Mouse (Mus musculus) heart, adult 8-10 months (tissue): ENCODE data around the gene Slc39a11. TPM values are rescaled to one million over a fixed set of nuclear protein-coding genes. Genes with fewer than 3 reads are reported as not detected.
"Not testable (repeated sequence)": the region's sequence is repeated elsewhere in the genome, so short reads cannot be mapped to it uniquely, and the experiment has no call there.

ENCODE experiments used
- DNase-seq: peaks from one replicate; pipeline ENCODE4 v3.0.0; 2022; ENCODE audit warnings: low spot score
- total RNA-seq, 4 experiments: library from RNA; stranded (reverse); gene quantifications; 2 replicates each; pipeline ENCODE4 v1.2.4; 2022

Gene Slc39a11
- total RNA-seq, 4 experiments from 2014 or later, result 2.8 to 4.4 (median 4.0) TPM

- no peak for DNase-seq
These were observed 52.2 kb downstream of the Slc39a11 start for GRCm38 (mm10) chr11:113597632-113598031.

GRCm38 (mm10) chr11:113595144-113595543 is 54.7 kb downstream of the Slc39a11 start:
- DNase-seq, result no peak

GRCm38 (mm10) chr11:113588936-113589335 is 60.9 kb downstream of the Slc39a11 start:
- DNase-seq, result no peak

DNA sequence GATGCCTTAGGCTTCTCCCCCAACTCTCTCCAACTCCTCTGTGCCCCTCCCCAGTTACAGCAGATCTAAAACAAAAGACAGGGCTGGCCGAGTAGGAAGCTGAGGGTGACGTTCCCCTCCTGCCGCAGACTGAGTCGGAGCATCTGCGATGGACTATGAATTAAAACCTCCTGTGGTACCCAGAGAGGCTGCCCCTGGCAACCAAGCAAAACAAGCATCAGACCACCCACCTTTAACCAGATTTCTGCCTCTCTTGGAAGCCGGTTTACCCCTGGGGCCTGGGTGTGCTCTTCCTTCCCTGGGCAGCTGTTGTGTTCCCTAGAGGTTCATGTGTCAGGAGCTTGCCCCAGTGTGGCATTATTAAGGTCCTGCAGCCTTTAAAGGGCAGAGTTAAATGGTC is 63.5 kb downstream of the Slc39a11 start:
- DNase-seq, result no peak

DNA sequence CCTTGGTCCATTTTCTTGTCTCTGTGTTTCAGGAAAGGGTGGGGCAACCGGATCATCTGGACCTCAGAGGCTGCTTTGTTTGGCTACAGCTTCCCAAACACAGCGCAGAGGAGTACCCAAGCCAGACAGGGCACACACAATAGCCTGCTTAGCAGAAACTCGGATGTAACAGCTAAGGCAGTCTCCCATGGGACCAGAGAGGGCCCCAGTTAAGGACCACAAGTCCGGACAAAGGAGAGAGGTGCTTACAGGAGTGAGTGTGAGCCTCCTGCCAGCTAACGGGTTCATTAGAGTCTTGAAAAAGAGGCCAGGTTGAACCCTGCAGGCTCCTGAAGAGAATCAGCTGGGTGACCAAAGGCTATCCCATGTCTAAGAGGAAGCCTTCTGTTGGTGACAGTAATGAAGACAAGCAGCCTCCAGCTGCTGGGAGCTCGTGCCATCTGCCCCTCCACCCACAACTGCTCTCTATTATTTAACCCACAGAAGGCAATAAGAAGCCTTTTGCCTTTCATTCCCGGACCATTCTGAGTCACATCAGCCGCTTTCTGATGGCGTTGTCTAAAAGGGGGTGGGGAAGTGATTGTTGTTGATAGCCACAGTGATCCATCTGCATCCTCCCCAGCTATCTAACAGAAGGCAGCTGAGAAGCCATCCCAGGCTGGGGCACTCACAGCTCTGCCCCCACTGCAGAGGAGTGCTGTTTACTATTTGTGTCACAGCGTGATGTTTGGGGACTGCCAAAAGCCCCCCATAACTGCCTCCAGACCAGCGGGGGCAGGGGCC is 65.8 kb downstream of the Slc39a11 start:
- no peak for DNase-seq

- DNase-seq, result no peak
These were observed 72.7 kb downstream of the Slc39a11 start for GRCm38 (mm10) chr11:113577221-113577620.

GRCm38 (mm10) chr11:113572641-113573040 is 77.2 kb downstream of the Slc39a11 start:
- DNase-seq, result no peak

DNA sequence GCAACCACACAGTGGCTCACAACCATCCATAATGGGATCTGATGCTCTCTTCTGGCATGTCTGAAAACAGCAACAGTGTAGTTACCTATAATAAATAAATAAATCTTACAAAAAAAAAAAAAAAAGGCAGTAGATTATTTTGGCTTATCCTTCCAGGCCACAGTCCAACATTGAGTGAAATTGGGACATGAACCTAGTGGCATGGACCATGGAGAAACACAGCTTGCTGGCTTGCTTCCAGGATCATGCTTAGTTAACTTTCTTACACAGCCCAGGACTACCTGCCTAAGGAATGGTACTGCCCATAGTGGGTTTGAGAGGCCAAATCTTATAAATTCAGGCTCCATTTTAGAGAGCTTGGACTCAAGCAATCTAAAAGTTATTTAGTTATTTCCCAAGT is 78.3 kb downstream of the Slc39a11 start:
- no peak for DNase-seq

DNA sequence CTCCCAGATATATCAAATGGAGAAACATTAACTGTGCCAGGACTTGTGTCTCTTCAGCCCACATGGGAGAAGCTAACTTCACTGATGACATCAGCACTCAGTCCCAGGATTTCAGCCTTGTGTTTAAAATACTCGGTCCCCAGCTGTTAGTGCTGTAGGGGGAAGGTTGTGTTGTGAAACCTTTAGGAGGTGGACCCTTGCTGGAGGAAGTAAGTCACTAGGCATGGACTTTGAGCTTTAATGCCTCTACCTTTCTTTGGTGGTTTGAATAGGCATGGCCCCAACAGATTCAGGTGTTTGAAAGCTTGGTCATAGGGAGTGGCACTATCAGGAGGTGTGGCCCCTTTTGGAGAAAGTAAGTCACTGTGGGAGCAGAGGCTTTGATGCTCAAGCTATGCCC is 80.9 kb downstream of the Slc39a11 start:
- DNase-seq, result no peak

- not testable (repeated sequence) for DNase-seq
These were observed 82.0 kb downstream of the Slc39a11 start for GRCm38 (mm10) chr11:113567926-113568325.

- peak; percentile 71 for DNase-seq
These were observed 84.6 kb downstream of the Slc39a11 start for GRCm38 (mm10) chr11:113565006-113565995.

GRCm38 (mm10) chr11:113562326-113562725 is 87.6 kb downstream of the Slc39a11 start:
- DNase-seq, result no peak

GRCm38 (mm10) chr11:113560150-113560549 is 89.7 kb downstream of the Slc39a11 start:
- no peak for DNase-seq

DNA sequence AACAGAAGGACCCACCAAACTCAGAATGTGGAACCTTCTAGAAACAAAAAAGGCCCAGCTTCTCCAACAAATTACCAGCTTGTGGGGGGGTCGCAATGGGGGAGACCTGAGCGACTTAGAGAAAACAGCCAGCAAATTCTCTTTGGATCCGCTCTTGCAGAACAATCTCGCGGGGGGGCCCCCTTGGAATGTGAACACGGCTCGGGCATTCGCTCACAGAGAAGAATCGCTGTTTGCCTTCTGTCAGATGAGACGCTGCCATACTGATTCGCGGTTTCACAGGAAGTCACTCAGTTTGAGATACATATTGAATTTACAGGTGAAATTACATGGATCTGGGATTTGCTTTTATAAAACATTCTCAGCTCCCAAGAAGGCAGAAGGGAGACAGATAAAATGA is 91.4 kb downstream of the Slc39a11 start:
- DNase-seq, result no peak

- no peak for DNase-seq
These were observed 93.7 kb downstream of the Slc39a11 start for GRCm38 (mm10) chr11:113556142-113556541.

GRCm38 (mm10) chr11:113554701-113555360 is 95.0 kb downstream of the Slc39a11 start:
- DNase-seq, result no peak

GRCm38 (mm10) chr11:113554194-113554593 is 95.7 kb downstream of the Slc39a11 start:
- no peak for DNase-seq

GRCm38 (mm10) chr11:113553605-113554004 is 96.3 kb downstream of the Slc39a11 start:
- DNase-seq, result no peak

- no peak for DNase-seq
These were observed 97.3 kb downstream of the Slc39a11 start for GRCm38 (mm10) chr11:113552539-113552938.

DNA sequence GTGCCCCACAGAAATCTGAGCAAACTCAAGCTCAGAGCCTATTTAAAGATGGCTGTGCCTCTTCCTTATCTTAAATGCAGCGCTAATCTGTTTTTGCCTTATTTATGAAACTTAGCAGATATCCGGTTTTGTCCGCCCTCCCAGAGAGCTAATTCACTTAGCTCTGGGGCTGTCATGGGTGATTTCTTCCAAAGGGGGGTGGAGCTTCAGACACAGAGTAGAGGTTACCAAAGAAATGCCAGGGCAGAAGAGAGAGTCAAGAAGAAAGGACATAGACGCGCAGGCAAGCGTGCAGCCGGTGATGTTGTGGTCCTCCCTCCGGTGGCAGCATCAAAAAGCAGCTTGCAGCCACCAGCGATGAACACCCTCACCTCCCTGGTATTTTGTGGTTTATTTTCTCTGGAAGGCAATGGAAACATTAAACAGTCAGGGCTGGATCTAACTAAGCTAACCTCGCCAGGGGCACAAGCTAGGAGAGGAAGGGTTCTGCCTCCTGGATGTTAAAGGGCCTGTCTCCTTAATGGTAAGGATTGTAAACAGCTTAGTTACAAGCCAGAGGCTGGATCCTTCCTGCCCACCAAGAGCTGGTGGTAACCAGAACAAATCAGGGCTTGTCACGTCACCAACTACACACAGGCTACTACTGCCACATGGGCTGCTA is 103.5 kb downstream of the Slc39a11 start:
- DNase-seq, result no peak

DNA sequence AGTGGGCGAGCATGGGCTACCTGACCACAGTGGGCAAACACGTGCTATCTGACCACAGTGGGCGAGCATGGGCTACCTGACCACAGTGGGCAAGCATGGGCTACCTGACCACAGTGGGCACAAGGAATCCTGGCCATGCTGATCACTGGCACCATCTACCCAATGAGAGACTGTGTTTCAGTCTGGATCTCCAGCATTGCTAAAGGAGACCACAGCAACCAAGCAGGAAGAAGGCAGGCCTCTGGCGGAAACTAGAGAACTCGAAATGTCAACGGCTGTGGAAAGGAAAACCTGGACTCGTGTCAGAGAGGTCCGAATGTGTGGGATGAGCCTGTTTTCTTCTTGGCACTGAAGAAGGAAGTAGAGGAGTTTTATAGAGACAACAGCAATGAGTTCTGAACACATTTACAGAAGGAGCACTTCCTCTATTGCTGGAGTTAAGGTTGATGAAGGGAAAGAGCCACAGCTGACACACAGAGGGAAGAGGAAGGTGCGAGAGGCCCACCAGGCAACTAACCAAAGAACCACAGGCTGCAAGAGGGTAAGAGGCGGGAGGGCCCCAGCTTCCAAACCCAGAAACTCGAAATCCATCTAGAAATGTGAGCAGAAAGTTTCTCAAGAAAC is 105.8 kb downstream of the Slc39a11 start:
- no peak for DNase-seq
